Mouse (Mus musculus) spleen, embryonic (tissue): ENCODE results near the gene 4932415D10Rik.

ENCODE experiments used
- CTCF ChIA-PET: fragments of 350-600 bp; sonication (Branson Sonifier 250); formaldehyde crosslinking; loops from one replicate; lab custom pipeline; 2022; lab: Charles Lee

The 4932415D10Rik gene

DNA sequence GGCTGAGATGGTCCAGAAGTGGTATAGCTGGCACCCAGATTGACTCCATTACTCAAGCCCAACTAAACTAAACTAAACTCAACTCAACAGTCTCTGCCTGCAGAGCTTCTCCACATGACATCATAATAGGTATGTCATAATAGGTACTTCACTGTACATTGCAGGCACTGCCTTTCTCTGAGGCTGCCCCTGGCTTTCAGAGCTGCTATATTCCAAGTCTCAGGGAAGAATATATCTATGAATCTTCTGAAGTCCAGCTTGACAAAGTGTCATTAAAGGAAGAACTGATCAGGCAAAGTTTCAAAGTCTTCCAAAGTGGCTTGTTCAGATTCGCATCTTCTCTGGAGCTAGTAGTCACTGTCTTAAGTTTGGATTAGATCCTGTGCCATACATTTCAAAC lies at the start of gene 4932415D10Rik:
Gene 4932415D10Rik, minus strand, starts transcription at position 101 of the 400 bp plus-strand sequence.
- CTCF ChIA-PET: no interaction called here

GRCm38 (mm10) chr10:82361911-82362310 lies 45.5 kb upstream of the 4932415D10Rik start:
- CTCF ChIA-PET: no interaction called here

- CTCF ChIA-PET: no interaction called here
Measured at GRCm38 (mm10) chr10:82355401-82355800, 39.0 kb upstream of the 4932415D10Rik start.

- CTCF ChIA-PET: no interaction called here
Measured at GRCm38 (mm10) chr10:82354083-82355010, 38.0 kb upstream of the 4932415D10Rik start, which contains the start of gene Gm4924. Gm4924 (plus strand) TSS chr10:82354255.

DNA sequence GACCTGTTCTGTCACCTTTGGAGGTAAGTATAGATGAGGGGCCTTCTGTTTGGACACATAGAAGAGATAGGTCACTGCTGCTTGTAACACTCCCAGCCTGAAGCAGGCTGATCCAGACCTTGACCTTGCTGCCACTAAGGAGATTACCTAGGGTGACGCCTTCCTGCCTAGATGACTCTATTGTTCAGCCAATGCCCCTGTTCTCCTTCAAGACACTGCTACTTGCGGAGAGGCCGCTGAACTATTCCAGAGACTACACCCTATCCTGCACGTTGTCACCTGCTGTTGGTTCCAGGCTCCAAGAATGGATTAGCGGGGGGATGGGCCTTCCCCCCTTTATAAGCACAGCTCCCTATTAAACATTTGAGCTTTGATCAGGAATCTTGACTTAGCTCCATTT lies 13.4 kb upstream of the 4932415D10Rik start:
- CTCF ChIA-PET: no interaction called here

GRCm38 (mm10) chr10:82320134-82320533 lies 3.8 kb upstream of the 4932415D10Rik start:
- CTCF ChIA-PET: no interaction called here

DNA sequence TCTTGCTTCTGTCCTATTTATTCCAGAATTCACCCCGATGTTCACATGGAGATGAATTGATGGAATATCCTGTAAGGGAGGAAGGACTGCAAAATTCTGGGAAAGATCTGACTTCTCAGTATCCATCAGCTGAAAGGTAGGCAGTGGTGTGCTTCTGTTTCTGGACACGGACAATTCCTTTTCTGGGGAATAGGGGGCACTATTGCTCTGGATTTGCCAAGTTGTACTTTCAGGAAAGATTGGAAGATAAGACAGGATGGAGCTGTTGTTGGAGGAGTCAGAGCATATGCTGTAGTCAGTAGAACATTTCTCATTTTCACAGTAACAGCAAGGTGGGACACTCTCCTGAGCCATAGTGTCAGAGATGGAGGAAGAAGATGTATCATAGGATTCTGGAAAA lies 19.9 kb downstream of the 4932415D10Rik start:
- CTCF ChIA-PET: no interaction called here

- CTCF ChIA-PET: no interaction called here
Measured at GRCm38 (mm10) chr10:82257331-82257730, 59.1 kb downstream of the 4932415D10Rik start.

DNA sequence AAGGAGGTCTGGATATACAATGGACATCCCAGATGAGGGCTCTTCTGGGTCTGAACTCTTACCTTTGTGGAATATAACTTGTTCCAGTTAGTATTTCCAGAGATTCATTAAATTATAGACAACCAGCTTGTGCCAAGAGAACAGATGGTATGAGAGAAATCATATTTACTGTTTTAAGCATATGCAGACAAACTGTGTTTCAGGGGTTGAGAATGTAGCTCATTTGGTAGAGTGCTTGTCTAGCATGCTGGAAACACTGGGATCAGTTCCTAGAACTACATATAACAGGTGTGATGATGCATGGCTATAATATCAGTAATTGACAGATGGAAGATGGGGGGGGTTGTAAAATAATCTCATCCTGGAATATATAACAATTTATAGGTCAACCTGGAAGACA lies 71.4 kb downstream of the 4932415D10Rik start:
- CTCF ChIA-PET: no interaction called here

GRCm38 (mm10) chr10:82241401-82241788 lies 75.0 kb downstream of the 4932415D10Rik start:
- CTCF ChIA-PET: no interaction called here

DNA sequence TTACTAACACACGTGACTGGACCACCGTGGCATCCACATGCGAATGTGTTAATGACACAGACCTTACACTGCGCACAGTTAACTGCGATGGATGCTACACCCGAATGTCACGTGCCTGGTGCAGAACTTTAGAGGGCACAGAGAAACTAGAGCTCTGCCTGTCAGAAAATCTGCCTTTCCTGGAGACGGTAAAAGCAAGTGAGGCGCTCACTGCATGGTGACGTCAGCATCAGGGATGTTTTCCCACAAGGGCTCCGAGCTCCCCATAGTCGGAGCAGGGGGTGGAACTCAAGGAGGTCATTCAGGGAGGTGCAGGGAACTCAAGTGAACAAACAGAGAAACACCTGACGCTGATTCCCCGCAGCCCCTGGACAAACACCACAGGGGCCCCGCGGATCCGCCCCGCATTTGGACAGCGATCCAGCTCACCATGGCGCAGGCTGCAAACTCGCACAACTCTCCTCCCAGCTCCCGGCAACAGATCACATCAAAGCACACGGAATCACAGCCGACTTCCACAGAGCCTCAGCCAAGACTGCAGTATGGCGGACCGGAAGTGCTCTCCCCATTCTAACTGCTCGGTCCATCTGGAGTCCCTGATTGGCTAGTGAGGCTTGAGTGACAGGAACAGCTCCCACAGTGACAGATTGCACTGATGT lies 75.5 kb downstream of the 4932415D10Rik start, which contains the start of gene Zfp938:
Gene Zfp938, minus strand, starts transcription at position 539 of the 659 bp plus-strand sequence.
- CTCF ChIA-PET: no interaction called here
